Mouse (Mus musculus) ES-CJ7 (cell line): ENCODE measurements around the gene Mlf2.
A peak's percentile ranks its signal among the peaks of the same experiment; 100 is the strongest.

Source experiments
- DNase-seq: peaks from one replicate; pipeline ENCODE4 v3.0.0; 2011; ENCODE audit warnings: low read depth, low spot score

The Mlf2 gene

GRCm38 (mm10) chr6:124911533-124912218, 19.5 kb upstream of the Mlf2 start, which contains the start of gene Lag3:
Gene Lag3 (minus strand): TSS chr6:124911705.
- DNase-seq: no peak

DNA sequence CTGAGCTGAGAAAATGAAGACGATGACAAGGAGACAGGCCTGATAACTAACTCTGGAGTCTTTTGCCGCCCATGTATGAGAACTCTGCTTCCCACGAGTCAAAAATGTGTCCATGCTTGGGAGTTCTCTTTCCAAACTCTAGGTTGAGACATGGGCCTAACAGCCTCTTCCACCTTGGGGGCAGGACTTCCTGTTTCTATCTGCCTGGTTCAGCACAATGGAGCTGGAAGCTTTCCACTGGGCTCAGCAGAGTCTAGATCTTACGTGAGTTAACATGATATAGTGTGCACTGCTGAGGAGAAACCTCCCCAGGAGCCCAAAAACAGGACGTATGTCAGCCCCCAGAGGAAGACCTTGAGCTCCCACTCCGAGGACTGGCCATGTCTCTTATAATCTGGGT, 18.0 kb upstream of the Mlf2 start:
- DNase-seq: no peak

GRCm38 (mm10) chr6:124913721-124914285, 17.4 kb upstream of the Mlf2 start:
- no peak for DNase-seq

GRCm38 (mm10) chr6:124914511-124914910, 16.7 kb upstream of the Mlf2 start:
- DNase-seq: no peak

DNA sequence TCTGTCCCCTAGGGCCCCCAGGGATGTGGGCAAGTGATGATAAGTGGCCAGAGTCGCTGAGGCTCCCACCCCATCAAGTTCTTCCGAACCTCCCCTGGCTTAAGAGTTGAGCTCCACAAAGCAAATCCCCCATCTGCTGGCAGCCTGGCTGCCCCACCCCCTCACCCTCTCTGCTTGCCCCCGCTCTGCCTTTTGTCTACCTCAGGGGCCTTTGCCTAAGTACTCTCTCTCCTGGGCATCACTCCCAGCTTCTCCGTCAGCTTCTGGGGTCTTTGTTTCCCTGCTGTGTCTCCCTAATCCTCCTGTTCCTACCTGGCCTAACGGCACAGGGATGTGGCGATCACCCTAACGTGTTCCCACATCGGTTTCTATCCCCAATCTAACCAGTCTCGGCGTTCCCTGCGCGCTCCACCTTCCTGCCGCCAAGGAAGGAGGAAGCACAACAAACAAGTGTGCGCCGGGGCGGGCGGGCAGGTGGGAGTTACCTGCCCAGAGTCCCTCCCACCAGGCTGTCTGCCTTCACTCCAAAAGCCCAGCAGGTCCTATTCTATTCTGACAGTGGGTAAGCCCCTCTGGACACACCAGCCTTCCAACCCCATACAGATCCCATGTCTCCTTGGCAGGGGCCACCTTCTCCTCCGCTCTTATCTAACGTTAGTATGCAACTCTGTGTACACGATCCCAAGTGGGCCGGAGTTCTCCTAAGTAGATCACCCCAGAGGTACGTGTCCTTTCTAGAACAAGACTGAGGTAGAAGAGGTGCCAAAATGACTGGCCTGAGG, 15.8 kb upstream of the Mlf2 start:
- peak; percentile 66 for DNase-seq

DNA sequence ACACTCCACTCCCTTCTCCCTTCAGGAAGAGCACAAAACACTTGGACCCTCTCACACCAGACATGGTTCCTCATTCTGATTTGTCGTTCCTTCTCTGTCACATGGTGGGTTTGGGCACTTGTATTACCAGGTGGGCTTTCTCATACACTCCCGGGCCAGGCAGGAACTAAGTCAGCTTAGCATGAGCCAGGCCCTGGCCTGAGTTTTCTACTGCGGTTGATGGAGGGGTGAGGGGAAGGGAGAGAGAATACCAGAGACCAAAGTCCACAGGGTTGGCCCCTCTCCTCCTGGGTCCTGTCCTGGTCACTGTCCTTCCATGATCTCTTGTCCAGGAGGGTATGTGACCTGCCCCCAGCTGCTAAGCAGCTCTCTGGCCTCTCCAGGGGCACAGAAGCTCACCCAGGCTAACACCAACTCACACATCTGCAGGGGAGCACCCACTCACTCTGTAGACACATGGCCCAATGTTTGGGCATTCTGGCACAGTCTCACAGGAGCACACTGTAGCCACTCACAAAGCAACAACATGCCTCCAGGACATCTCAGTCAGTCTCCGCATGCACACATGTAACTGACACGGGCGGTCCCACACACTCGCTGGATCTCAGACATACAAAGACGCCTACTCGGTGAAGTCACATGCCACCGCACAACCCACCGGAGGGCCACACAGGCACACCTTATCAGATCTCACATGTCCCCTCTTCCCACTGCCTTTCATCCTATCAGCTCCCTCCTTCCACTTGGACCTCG, 15.1 kb upstream of the Mlf2 start:
- DNase-seq: peak; percentile 45

DNA sequence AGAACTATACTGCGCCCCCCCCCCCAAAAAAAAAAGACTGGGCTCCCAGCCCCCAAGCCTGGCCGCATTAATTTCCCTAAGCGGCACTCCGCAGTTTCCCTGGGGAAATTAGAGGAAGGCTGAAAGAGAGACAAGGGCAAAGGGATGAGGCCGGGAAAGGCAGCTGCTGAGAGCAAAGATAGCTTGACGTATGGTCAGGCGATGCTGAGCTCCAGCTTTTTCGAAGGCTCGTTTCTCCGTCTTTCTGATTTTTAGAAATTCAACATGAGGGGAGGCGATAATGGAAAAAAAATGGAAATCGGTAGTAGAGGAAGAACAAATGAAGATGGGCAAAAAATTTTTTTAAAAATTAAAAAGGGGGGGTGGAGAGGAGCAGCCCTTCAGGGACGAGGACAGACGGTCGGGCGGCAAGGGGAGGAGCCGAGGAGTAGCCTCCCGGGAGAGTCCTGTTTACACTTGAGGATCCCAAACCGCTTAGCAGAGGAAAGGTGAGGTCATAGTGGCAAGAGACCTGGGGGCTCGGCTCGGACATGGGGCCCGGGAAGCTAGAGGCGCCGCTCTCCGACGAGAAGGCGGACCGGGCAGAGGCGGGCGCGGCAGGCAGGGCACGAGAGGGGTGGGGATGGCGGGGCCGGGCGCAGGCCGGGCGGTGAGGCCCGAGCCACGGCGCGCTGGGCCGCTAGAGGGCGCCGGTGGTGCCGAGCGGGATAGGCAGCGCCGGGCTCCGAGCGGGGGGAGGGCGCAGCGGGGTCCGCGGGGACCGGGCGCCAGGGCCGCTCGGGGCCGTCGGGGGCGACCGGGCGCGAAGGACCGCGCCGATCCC, 14.3 kb upstream of the Mlf2 start:
- DNase-seq: peak; percentile 71

DNA sequence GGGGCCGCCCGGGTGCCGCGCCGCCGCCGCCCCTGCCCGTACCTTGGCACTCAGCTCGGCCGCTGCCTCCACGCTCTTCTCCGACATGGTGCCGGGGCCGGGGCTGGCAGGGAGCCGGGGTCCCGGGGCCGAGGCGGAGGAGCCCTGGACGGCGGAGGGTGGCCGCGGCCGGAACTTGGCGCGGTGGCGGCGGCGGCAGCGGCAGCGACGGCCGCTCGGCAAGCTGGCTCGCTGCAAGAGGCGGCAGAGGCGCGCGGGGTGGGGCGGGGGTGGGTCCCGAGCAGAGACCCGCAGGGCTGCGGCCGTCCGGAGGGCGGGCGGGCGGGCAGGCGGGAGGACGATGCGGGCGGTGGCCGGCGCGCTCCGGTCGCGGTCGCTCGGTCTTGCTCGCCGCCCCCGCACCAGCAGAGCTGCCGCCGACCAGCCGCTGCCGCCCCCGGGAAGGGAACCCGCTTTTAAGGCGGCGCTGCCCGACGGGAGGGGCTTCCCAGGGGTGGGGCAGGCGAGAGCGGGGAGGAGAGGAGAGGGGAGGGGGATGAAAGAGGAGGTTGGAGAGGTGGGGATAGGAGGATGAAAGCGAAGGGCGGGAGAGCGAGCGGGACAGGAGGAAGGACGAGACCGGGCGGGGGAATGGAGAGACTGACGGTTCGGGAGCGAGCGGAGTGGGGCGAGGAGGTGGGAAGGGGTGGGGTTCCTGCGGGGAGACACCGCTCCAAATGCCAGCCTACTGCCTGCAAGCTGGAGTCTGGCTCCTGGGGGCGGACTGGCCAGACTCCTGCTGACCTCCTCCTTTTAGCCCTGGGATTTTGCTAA, 13.5 kb upstream of the Mlf2 start:
- DNase-seq: peak; percentile 97

DNA sequence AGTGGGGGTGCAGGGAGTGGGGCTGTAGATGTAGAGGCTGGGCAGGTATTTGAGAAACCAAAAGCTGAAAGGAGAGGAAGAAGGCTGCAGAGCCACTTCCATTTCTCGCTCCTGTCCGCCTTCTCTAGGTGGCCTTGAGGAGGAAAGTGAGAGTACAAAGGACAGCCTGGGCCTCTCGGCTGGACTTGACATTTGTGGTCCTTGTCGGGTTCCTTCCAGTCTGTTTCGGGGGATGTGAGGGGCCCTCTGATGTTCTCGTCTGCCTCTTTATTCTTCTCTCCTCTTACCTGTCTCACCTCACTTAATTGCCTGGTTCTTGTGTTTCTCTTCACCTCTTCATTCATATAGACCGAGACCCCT, 12.9 kb upstream of the Mlf2 start:
- DNase-seq: no peak

DNA sequence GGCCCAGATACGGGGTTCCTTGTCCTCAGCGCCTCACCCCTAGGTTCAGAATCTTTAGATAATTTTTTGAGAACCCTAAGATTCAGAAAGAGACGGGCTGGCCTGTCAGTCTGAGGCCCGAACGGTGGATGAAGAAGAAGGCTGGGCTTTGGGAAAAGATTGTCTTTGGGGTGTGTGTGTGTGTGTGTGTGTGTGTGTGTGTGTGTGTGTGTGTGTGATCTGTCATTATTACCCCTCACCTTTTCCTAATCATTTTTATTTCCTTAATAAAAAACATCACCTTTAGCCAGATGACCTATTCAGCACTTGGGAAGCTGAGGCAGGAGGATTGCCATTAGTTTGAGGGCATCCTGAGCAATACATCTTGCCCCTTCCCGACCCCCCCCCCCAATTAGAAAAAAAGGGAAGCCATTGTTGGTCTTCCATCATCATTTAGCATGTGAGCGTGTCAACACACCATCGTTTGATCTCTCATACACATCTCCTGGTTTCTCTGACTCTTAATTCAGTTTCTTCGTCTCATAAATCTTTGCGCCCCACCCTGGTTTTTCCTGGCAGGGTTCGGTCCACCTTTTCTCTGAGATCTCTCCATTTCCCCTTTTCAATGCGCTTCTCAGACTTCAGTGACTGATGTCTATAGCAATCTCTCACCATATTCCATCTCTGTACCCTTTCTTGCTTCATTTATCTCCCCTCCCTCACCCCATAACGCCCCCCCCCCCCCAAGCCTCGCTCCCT, 12.1 kb upstream of the Mlf2 start:
- DNase-seq: no peak

DNA sequence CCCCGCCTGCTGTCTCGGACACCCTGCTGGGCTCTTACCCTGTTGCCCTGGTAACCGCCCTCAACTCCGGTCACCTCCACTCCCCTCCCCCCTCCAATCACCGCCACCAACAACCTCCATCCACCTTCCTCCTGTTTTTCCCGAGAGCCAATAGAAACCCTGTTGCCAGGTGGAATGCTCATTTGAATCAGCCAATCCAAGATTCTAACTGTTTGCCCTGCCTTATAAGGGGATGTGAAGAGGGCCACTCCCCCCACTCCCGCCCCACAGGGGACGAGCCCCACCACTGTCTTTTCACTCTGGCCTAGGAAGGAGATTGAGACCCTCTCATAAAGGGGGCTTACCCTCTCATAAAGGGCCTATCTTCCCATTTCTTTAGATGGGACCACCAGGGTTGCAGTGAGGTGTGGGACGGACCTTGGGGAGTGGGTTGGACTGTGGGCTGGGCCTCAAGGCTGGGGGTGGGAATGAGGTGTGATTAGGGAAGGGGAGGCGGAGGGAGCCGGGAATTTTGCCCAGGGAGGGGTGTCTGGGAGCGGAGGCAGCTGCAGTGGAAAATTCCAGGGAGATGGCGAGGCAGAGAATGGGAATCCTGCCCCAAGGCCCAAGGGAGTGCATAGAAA, 11.4 kb upstream of the Mlf2 start, which contains the start of gene Ptms:
Gene Ptms, minus strand, starts transcription at position 409 of the 623 bp plus-strand sequence.
- peak; percentile 100 for DNase-seq

DNA sequence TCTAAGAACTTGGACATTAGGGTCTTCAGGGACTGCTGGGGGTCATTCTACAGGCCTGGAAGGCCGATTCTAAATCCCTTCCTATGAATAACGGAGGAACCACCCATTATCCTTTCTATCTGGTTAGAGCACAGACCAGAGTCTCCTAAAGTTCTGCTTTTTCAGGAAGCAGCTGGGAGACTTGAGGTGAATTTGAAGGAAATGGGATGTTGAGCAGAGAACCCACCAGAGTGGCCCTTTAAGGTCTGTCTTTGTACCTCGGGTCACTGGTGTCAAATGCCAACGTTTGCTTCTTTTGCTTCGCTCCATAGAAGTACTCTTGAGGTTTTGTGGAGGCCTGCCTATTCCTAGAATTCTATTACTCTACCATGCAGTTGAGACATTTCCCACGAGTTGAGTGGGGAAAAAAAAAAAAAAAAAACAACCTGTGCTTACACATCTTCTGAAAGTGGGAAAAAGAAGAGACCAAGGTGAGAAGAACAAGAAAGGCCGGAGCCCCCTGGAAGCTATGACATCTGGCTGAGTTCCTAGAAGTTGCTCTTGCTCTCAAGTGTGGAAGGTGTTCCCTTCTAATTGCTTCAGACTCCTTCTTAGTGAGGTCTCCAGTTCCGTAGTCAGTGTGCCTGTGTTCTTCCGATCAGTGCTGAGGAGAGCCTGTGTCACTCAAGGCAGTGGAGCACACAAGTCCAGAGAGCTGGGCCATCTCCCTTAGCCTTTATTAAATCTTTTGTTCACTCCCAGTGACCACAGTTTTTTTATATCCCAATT, 10.7 kb upstream of the Mlf2 start:
- peak; percentile 47 for DNase-seq

GRCm38 (mm10) chr6:124921539-124921938, 9.6 kb upstream of the Mlf2 start:
- no peak for DNase-seq

GRCm38 (mm10) chr6:124925173-124925793, 5.9 kb upstream of the Mlf2 start:
- peak; percentile 53 for DNase-seq

DNA sequence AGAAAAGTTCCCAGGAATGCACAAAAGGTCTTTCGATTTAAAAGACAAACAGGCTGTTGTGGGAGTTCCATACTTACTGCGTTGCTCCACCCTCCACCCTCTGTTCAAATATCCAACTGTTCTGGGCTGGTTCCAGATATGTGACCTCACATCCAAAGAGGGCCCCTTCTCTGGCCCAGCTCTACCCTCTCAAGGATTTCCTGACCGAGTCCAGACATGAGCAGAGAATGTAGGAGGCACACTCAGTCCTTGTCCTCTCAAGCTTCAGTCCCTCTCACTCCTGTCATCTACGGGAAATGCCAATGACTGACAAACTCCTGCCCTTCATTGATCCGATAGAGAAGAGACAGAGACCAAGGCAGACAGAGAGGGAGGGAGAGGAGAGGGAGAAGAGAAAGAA, 5.2 kb upstream of the Mlf2 start:
- DNase-seq: peak; percentile 42

DNA sequence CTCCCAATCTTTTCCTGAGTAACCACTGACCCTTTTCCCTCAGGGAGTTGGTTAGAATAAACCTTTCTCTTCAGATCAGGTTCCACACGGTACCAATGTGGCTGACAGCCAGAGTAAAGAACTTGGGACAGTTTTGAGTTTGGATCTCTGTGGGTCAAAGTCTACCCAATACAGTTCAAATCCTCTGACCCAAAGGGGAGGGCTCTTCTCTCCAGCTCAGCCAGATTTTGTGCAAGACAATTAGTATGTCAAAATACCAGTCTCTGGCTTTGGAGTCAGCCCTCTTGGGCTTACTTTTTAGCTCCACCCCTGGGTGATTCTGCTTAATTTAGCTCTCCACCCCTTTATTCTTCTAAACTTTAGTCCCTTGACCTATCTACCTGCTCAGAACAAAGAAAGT, 955 bp upstream of the Mlf2 start:
- no peak for DNase-seq

DNA sequence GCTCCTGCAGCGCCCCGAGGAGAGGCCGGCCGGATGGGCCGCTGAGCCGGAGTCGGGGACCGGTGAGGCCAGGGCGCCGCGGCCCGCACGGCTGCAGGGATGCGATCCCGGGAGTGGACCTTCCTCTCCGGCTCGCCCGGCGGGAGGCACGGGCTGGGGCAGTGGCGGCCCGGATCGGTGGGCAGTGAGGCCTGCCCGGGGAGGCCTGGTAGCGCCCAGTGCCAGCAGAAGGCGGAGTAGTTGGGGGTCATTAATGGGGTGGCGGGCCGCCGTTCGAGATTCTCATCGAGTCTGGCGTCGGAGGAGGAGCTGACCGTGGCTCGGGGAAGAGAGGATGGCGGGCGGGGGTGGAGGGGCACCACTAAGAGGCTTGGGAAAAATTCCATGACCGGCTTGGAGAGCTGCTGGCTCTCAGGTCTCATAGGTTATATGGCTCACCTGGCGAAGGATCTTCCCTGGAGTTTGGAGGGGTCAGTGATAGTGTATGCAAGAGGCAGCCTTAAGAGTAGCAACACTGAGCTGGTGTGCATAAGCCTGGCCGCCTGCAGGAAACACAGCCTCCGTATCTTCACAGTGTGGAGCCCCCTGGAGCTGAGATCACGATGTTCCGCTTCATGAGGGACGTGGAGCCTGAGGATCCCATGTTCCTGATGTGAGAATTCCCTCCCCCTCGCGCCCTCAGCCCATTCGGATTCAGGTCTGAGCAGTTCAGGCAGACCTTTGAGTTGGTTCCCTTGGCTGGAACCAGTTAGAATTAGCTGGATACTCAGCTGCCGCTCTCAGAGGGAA, 533 bp downstream of the Mlf2 start:
- peak; percentile 70 for DNase-seq
